Mouse (Mus musculus) mature B cell (primary cell): Measurements from ENCODE around the gene Nxph1.

Experiments
- in situ Hi-C: fragments of 300-500 bp; cut with MboI; formaldehyde crosslinking; loops from 2 replicates; pipeline ENCODE4 v1.14.3; 2019

The Nxph1 gene

GRCm38 (mm10) chr6:9133589-9134279, 185.5 kb downstream of the Nxph1 start:
- in situ Hi-C loops: no loop called here

- in situ Hi-C loops: no loop called here
These were observed 199.7 kb downstream of the Nxph1 start for GRCm38 (mm10) chr6:9147966-9148365.

- in situ Hi-C loops: no loop called here
These were observed 201.6 kb downstream of the Nxph1 start for GRCm38 (mm10) chr6:9149791-9150190.

GRCm38 (mm10) chr6:9159191-9159590, 211.0 kb downstream of the Nxph1 start:
- in situ Hi-C loops: no loop called here

- in situ Hi-C loops: no loop called here
These were observed 234.2 kb downstream of the Nxph1 start for GRCm38 (mm10) chr6:9182477-9182876.

GRCm38 (mm10) chr6:9210730-9211129, 262.5 kb downstream of the Nxph1 start:
- in situ Hi-C loops: no loop called here

- in situ Hi-C loops: no loop called here
These were observed 272.7 kb downstream of the Nxph1 start for GRCm38 (mm10) chr6:9220724-9221453.

GRCm38 (mm10) chr6:9234802-9235201, 286.6 kb downstream of the Nxph1 start:
- in situ Hi-C loops: no loop called here

GRCm38 (mm10) chr6:9267998-9268397, 319.8 kb downstream of the Nxph1 start:
- in situ Hi-C loops: no loop called here
